Mouse (Mus musculus): Measurements from ENCODE around the gene Letmd1.

GRCm38 (mm10) chr15:100458055-100458454 lies 10.8 kb upstream of the Letmd1 start:
- peak; percentile 23 for TF ChIP-seq CTCF (IDR thresholded peaks at IDR 0.05; ENCODE audit: low read depth, low read length)
- TF ChIP-seq EP300 (IDR thresholded peaks at IDR 0.05; ENCODE audit: insufficient read depth, low read depth, low read length), result no peak

Measured in ES-Bruce4 (cell line).